Comparison of ENCODE assay signal across 18 mouse cellular contexts in genomic region chr2:106735792-106736359, GRCm38 (mm10). TPM values are rescaled to one million over a fixed set of nuclear protein-coding genes. Genes with fewer than 3 reads are reported as not detected.
DNase-seq lines count a peak whose midpoint lies in the region; ATAC-seq and TF ChIP-seq lines count a peak whose summit lies in the region.
"Had no signal": no experiment of that assay in that cellular context is flagged by ENCODE, and none has a peak within 500 bp of the region (broad histone marks: within the 10 kb centered on the region; RNA-seq: fewer than 3 reads in every experiment).

No protein-coding gene starts in this region.

- no peaks in the 10 kb centered on the region for H3K9me3 ChIP-seq in neural tube, embryonic 11.5 days (ENCODE audit: control insufficient read depth, low read length)
- H3K9me3 ChIP-seq in hindbrain, embryonic 12.5 days (replicated peaks), result no peaks in the 10 kb centered on the region
- no peaks in the 10 kb centered on the region for H3K9me3 ChIP-seq in midbrain, embryonic 12.5 days
- no peaks in the 10 kb centered on the region for H3K9me3 ChIP-seq in neural tube, embryonic 15.5 days (replicated peaks)

- no peak for TF ChIP-seq CTCF in heart, adult 2 months (IDR thresholded peaks at IDR 0.05)

- DNase-seq in neural tube, embryonic 11.5 days (ENCODE audit: low spot score), result peak; percentile 39
- DNase-seq in neural tube, embryonic 10.5 days (ENCODE audit: extremely low spot score, low spot score), result no peak
- DNase-seq in frontal cortex, postnatal 14 days (ENCODE audit: low spot score in 2 of 2), result no peak
- no peak for DNase-seq in gastrocnemius, postnatal 36 days
- no peak for DNase-seq in heart, adult 2 months
- DNase-seq: cerebellum, postnatal 10 days; embryo, embryonic 11 days; heart, postnatal 36 days; kidney, adult 11 months; layer of hippocampus, postnatal 36 days; lung, postnatal 10 days had no signal

- H3K4me1 ChIP-seq in neural tube, embryonic 11.5 days (ENCODE audit: control insufficient read depth, insufficient read depth, low read length), result no peaks in the 10 kb centered on the region
- peaks cover 20% of the 10 kb centered on the region for H3K4me1 ChIP-seq in hindbrain, embryonic 12.5 days
- peaks cover 33% of the 10 kb centered on the region for H3K4me1 ChIP-seq in midbrain, embryonic 12.5 days
- peaks cover 27% of the 10 kb centered on the region for H3K4me1 ChIP-seq in neural tube, embryonic 15.5 days
- no peaks in the 10 kb centered on the region for H3K4me1 ChIP-seq in heart, adult 2 months (ENCODE audit: control insufficient read depth, insufficient read depth, low read length)

- no peaks in the 10 kb centered on the region for H3K27me3 ChIP-seq in neural tube, embryonic 11.5 days (ENCODE audit: control insufficient read depth, insufficient read depth, low read length)
- no peaks in the 10 kb centered on the region for H3K27me3 ChIP-seq in hindbrain, embryonic 12.5 days
- H3K27me3 ChIP-seq in midbrain, embryonic 12.5 days, result no peaks in the 10 kb centered on the region
- H3K27me3 ChIP-seq in neural tube, embryonic 15.5 days (replicated peaks), result no peaks in the 10 kb centered on the region
- no peaks in the 10 kb centered on the region for H3K27me3 ChIP-seq in heart, adult 2 months (ENCODE audit: control insufficient read depth, insufficient read depth, low read length)
- H3K27me3 ChIP-seq: CH12.LX had no signal

- no peak overlapping the region for H3K4me2 ChIP-seq in neural tube, embryonic 11.5 days (ENCODE audit: low read depth)
- peak overlapping the region; percentile 21; the same call in 1 of the 2 replicates for H3K4me2 ChIP-seq in hindbrain, embryonic 12.5 days (replicated peaks)
- no peak overlapping the region for H3K4me2 ChIP-seq in midbrain, embryonic 12.5 days (replicated peaks)
- peak overlapping the region; percentile 26; the same call in 1 of the 2 replicates for H3K4me2 ChIP-seq in neural tube, embryonic 15.5 days
- H3K4me2 ChIP-seq: heart, embryonic 11.5 days had no signal

- WGBS in neural tube, embryonic 11.5 days, result 61% methylated on average over 15 of the region's 15 CpGs
- WGBS in hindbrain, embryonic 12.5 days, result 45% methylated on average over 15 of the region's 15 CpGs
- 57% methylated on average over 15 of the region's 15 CpGs for WGBS in midbrain, embryonic 12.5 days
- WGBS in neural tube, embryonic 15.5 days, result 28% methylated on average over 15 of the region's 15 CpGs
- 88% methylated on average over 15 of the region's 15 CpGs for WGBS in heart, adult 2 months

- H3K9ac ChIP-seq in neural tube, embryonic 11.5 days (ENCODE audit: low read length), result no peak overlapping the region
- H3K9ac ChIP-seq in hindbrain, embryonic 12.5 days, result no peak overlapping the region
- H3K9ac ChIP-seq in midbrain, embryonic 12.5 days (replicated peaks), result no peak overlapping the region
- no peak overlapping the region for H3K9ac ChIP-seq in neural tube, embryonic 15.5 days (replicated peaks)
- H3K9ac ChIP-seq in heart, adult 2 months (ENCODE audit: low read depth, low read length), result no peak overlapping the region
- H3K9ac ChIP-seq: liver, embryonic 14.5 days had no signal

- H3K79me2 ChIP-seq in heart, adult 2 months (replicated peaks; ENCODE audit: control insufficient read depth, insufficient read depth, low read length), result no peaks in the 10 kb centered on the region

- TF ChIP-seq POLR2A in heart, adult 2 months (IDR thresholded peaks at IDR 0.05; ENCODE audit: insufficient read depth, low read depth, low read length), result no peak

- intact Hi-C loops in gastrocnemius, postnatal 36 days (cut with DNase I), result no loop called here
- intact Hi-C loops in heart, adult 2 months (cut with DNase I), result no loop called here

- 0 out of 2 replicates have a peak overlapping the region, but pooled peaks have one; percentile 50 for H3K27ac ChIP-seq in neural tube, embryonic 11.5 days (ENCODE audit: low read depth, low read length)
- H3K27ac ChIP-seq in hindbrain, embryonic 12.5 days, result no peak overlapping the region; the same call in 1 of the 2 replicates
- peak overlapping the region; percentile 54 for H3K27ac ChIP-seq in midbrain, embryonic 12.5 days (replicated peaks)
- peak overlapping the region; percentile 51 for H3K27ac ChIP-seq in neural tube, embryonic 15.5 days (replicated peaks)
- no peak overlapping the region for H3K27ac ChIP-seq in heart, adult 2 months
- H3K27ac ChIP-seq: liver, embryonic 14.5 days had no signal

- peak; percentile 60 for ATAC-seq in neural tube, embryonic 11.5 days (ENCODE audit: insufficient read depth, low FRiP score, low TSS enrichment)
- peak; percentile 66 for ATAC-seq in hindbrain, embryonic 12.5 days (ENCODE audit: low FRiP score)
- peak; percentile 70 for ATAC-seq in midbrain, embryonic 12.5 days (ENCODE audit: low FRiP score, low read depth)
- ATAC-seq in neural tube, embryonic 15.5 days (ENCODE audit: low FRiP score), result no peak

- H3K36me3 ChIP-seq in neural tube, embryonic 11.5 days (ENCODE audit: control insufficient read depth, insufficient read depth, low read length), result no peaks in the 10 kb centered on the region
- H3K36me3 ChIP-seq in hindbrain, embryonic 12.5 days, result no peaks in the 10 kb centered on the region
- no peaks in the 10 kb centered on the region for H3K36me3 ChIP-seq in midbrain, embryonic 12.5 days
- H3K36me3 ChIP-seq in neural tube, embryonic 15.5 days, result no peaks in the 10 kb centered on the region
- H3K36me3 ChIP-seq in heart, adult 2 months (ENCODE audit: control insufficient read depth, insufficient read depth, low read length), result no peaks in the 10 kb centered on the region

- H3K4me3 ChIP-seq in neural tube, embryonic 11.5 days (ENCODE audit: low read depth, low read length), result no peak overlapping the region
- no peak overlapping the region for H3K4me3 ChIP-seq in hindbrain, embryonic 12.5 days
- H3K4me3 ChIP-seq in midbrain, embryonic 12.5 days, result no peak overlapping the region
- no peak overlapping the region for H3K4me3 ChIP-seq in neural tube, embryonic 15.5 days (replicated peaks)
- no peak overlapping the region for H3K4me3 ChIP-seq in heart, adult 2 months
- H3K4me3 ChIP-seq: erythroblast, embryonic 14.5 days had no signal

- TF ChIP-seq EP300 in heart, adult 2 months (IDR thresholded peaks at IDR 0.05; ENCODE audit: insufficient read depth, low read depth, low read length), result no peak

RNA-seq across cellular contexts. Expression of gene Mpped2, which starts 42.8 kb away (rescaled TPM):
- 83.9 and 94.0 TPM in 2 replicates for polyA plus RNA-seq in neural tube, embryonic 11.5 days (2014; fragmentation: Nextera tagmentation; extraction: Ambion mirVana)
- 84.2 and 98.3 TPM in 2 replicates for polyA plus RNA-seq in hindbrain, embryonic 12.5 days (2016; fragmentation: Nextera tagmentation; extraction: Ambion mirVana)
- polyA plus RNA-seq in midbrain, embryonic 12.5 days (2016; fragmentation: Nextera tagmentation; extraction: Ambion mirVana), result 95.4 and 112 TPM in 2 replicates
- polyA plus RNA-seq in neural tube, embryonic 15.5 days (2015; fragmentation: Nextera tagmentation; extraction: Ambion mirVana), result 164 and 222 TPM in 2 replicates
- total RNA-seq in gastrocnemius, postnatal 36 days (2021), result 1 to 10 TPM; 2.5 to 4.6 TPM
- total RNA-seq in heart, adult 2 months (2021), result 10 to 100 TPM; 20.7 to 23.7 TPM
- polyA plus RNA-seq in heart, adult 2 months (2012; rRNA removed), result 8.0 and 15.2 TPM in 2 replicates
- total RNA-seq: CH12.LX had no signal
- polyA plus RNA-seq: erythroblast, embryonic 14.5 days had no signal

Comparison
In these comparisons a context has a peak if more than half of its experiments do, and no peak if none do; other contexts are left out.
1. H3K4me2 ChIP-seq: peak in hindbrain, embryonic 12.5 days (single experiment) and neural tube, embryonic 15.5 days (single experiment); none in neural tube, embryonic 11.5 days (single experiment) and midbrain, embryonic 12.5 days (single experiment).
2. H3K27ac ChIP-seq: peak in neural tube, embryonic 11.5 days (single experiment), midbrain, embryonic 12.5 days (single experiment) and neural tube, embryonic 15.5 days (single experiment); none in hindbrain, embryonic 12.5 days (single experiment) and heart, adult 2 months (single experiment).